Mouse (Mus musculus): ENCODE data around the gene Evc. TPM values are rescaled to one million over a fixed set of nuclear protein-coding genes. Genes with fewer than 3 reads are reported as not detected.

The Evc gene
- total RNA-seq, 2 experiments from 2014 or later, result 3.8 to 5.8 TPM

DNA sequence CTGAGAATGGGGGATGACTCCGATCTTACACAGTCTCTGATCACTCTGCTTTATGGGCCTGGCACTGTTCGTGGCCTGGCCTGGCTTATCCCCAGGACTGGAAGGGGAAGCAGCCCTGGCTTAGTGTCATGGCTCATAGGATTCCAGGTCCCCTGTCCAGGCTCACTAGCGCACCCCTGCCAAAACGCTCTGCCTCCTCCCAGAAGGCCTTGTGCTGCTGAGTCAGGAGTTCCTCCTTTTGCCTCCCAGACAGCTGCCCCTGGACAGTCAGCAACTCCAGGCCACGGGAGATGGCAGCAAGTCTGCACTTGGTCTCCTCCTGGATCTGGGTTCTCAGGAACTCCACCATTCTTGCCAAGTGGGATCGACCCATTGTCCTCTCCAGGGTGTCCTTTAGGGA is 18.0 kb downstream of the Evc start:
- intact Hi-C loops (cut with DNase I), result no loop called here
- DNase-seq (ENCODE audit: low spot score), result no peak

DNA sequence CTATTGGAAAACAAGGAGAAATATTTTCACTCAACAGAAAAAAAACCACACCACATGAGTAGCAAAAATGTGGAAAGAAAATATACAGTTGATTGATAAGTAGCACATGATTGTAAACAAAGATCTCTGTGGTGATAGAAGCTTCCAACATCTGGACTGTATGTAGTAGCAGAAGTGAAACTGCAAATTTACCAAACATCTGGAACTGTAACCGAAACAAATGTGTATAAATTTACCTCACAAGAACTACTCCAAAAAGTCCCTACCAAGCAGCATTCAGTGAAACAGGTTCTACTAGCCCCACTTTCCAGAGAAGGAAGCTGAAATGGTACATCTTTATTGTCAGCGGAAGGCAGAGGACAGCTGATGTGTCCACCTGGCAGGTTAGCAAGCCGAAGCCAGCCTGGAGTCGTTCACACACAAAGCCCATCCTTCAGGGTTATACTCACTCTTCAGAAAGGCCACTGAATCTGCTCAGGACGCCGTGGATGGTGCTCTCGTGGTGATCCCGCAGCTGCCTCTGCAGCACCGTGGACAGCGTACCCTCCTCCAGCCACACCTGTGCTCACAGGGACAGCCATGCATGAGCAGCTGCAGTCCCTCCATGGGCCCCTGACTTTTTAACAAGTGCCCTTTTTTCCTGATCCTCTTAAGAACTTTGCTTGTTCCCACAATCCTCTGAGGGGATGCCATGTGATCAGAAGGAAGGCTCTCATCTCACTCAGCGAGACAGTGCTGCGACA is 23.5 kb downstream of the Evc start:
- intact Hi-C loops (cut with DNase I), result no loop called here
- no peak for DNase-seq (ENCODE audit: low spot score)

DNA sequence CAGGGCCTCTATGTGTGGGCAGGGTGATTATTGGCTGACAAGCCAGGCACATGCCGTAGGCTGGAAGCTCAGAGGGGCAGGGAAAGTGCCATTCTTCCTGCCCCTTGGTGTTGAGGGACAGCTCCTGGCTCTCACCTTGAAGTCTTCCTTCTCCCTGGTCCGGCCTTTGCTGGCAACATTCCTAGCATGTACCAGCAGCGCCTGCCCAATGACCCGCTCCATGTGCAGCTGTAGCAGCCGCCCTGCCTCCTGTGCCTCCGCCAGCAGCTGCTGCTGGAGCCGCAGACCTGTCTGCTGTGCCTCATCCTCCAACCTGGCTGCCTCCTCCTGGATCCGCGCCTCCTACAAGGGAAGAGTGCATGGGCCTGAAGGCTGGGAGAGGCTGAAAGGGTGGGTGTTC is 26.7 kb downstream of the Evc start:
- DNase-seq (ENCODE audit: low spot score), result no peak
- intact Hi-C loops (cut with DNase I), result no loop called here

DNA sequence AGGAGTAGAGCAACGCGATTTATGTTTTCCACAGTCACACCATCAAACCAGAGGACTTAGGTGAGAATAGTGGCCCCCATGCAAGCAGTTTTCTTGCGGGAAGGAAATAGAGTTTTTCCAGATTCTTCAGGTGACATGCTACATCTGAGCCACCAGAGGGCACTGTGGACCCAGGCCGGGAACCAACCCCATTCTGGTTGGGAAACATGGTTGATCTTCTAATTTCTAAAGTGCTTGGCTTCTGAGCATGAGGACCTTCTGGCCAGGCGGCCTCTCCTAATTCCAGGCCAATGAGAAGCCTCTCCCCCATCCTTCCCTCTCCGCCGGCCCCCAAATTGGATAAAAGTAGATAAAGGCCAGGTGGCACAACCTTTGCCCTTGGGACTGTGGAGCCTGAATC is 38.3 kb downstream of the Evc start:
- DNase-seq (ENCODE audit: low spot score), result no peak
- intact Hi-C loops (cut with DNase I), result loop anchor here (1.0 to 10.0 kb wide), 4 partner anchors 56 to 796 kb away; partner anchors contain the start of gene Stk32b

DNA sequence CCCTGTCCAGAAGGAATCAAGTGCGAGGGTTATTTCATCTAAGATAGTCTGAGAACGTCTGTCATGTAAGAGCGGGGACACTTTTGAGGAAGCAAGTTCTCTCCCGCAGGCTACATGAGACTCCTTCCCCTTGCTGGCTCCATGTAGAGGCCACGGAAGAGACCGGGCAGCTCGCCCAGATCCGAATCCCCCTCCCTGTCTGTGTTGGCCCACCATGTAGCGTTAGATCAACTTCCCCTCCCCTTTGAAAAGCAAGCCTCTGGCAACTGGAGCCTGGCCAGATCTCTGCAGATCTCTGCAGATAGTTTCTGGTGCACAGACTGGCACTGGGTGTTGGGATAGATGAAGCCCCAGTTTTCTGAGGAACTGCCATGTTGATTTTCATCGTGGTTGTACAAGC is 40.0 kb downstream of the Evc start:
- intact Hi-C loops (cut with DNase I), result loop anchor here (10.0 kb wide), 1 partner anchor 798 kb away; no protein-coding TSS in a partner anchor
- DNase-seq (ENCODE audit: low spot score), result no peak

DNA sequence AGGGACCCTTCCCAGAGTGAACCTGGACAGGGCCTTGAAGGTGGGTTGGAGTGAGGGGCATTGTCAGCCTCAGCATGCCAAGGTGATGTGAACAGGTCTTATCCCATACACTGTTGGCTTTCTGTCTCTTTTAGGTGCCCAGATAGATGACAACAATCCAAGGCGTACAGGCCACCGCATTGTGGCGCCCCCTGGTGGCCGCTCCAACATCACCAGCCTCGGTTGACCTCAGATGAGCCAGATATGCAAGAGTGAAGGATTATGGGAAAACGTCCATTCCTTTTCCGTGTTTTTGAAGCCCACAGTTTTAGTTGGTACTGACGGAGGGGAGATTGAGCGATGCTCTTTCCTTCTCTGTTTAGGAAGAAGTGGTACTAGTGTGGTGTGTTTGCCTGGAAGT is 45.7 kb downstream of the Evc start:
- DNase-seq (ENCODE audit: low spot score), result no peak
- intact Hi-C loops (cut with DNase I), result loop anchor here (10.0 kb wide), 1 partner anchor 804 kb away; no protein-coding TSS in a partner anchor

DNA sequence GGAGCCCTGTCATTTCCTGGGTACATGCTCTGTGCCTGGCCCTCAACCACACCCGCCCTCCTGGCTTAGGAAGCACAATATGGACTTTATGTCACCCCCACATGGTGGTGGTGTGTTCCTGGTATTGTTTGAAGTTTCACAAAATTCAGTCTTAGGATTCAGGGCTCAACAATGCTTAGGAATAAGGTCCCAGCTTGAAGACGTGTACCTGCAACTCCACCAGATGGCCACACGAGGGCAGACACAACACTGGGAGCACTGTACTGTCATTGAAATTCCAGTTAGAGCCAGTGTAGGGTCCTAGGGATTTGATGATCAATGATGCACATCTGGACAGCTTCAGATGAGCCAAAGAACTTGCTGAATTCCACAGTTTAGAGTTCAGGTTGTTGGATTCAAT is 47.5 kb downstream of the Evc start:
- intact Hi-C loops (cut with DNase I), result loop anchor here (5.0 kb wide), 2 partner anchors 47 to 142 kb away; partner anchors contain the start of gene Crmp1
- DNase-seq (ENCODE audit: low spot score), result no peak

DNA sequence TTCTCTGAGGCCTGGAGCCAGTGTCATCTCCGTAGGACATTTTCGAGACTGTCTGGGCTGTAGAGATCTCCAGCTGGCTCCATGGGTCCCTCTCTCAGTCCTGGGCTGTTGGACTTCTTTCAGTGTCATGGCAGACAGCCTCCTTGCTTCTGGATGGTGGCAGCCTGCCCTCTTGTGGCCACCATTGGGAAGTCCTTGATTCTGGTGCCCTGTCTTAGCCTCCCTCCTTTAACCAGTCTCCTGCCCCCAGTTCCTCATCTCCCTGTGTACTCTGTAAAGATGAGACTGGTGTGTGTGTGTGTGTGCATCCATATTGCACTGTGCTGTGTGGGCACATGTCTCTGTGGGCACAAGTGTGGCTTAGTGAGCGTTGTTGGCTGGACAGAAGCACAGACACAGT is 48.3 kb downstream of the Evc start:
- no peak for DNase-seq (ENCODE audit: low spot score)
- intact Hi-C loops (cut with DNase I), result loop anchor here (5.0 kb wide), 2 partner anchors 46 to 141 kb away; partner anchors contain the start of gene Crmp1

DNA sequence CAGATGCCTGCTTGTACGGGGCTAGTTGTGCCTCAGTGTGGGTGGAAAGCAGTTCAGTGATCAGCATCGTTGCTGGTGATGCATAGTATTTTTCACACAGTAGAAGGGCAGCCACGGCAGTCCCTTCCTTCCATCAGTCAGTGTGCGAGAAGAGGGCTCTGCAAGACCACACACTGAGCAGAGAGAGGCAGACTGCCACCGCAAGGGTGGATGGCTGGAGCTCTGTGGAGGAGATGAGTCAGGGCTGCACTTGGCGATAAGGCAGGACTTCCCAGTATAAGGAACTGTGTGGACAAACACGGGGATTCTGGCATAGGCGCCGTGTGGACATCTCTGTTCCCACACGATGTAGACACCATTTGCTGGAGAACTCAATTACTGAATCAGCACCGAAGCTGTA is 55.7 kb downstream of the Evc start:
- intact Hi-C loops (cut with DNase I), result no loop called here
- DNase-seq (ENCODE audit: low spot score), result no peak

DNA sequence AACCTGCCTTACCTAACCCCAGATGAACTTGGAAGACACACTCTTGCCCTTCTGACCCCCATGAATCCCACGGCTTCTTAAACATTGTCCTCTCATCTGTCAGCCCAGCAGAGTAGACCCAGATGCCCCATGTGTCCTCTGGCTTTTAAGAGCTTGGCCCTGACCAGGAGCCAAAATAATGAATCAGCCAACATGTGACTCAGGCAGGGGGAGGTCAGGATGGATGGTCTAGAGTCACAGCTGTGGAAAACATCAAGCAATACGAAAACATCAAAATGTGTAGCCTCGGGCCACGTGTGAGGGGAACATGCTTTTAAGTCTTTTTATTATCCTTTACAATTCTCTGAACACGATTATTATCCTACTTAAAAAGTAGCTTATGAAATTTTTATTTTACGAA is 72.9 kb downstream of the Evc start:
- no peak for DNase-seq (ENCODE audit: low spot score)
- intact Hi-C loops (cut with DNase I), result no loop called here

DNA sequence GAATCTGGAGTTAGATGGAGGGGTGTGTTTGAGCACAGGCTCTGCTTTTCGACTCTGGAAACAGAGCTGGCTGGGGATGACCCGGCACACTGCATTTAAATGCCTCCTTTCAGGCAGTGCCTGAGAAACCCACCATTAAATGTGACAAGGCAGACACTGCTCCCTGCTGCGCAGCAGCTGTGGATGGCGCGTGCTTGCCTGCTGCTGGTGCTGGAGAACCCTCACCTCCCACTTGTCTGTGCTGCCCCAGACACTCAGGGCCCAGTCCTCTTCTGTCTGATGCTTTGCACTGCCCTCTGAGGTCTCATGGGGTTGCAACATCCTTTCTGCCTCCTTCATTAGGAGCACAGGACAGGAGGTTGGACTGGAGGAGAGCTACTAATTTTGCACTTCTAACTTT is 75.0 kb downstream of the Evc start:
- intact Hi-C loops (cut with DNase I), result no loop called here
- DNase-seq (ENCODE audit: low spot score), result no peak

DNA sequence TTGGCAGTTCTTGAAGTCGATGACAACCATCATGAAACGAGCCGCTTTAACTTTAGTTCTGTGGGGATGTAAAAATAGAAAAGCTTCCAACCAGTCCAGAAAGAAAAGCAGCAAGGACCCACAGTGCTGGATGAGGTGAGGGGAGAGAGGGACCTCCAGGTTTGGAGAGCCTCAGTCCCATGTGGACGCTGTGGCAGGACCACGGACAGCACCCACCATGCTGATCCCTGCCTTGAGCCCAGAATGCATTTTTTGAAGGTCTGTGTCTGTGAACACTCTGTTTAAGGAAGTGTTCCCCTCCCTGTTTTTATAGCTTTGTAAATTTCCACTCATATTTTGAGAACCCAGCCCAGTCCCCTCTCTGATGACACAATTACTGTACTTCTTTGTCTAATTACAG is 79.5 kb downstream of the Evc start:
- no peak for DNase-seq (ENCODE audit: low spot score)
- intact Hi-C loops (cut with DNase I), result no loop called here

DNA sequence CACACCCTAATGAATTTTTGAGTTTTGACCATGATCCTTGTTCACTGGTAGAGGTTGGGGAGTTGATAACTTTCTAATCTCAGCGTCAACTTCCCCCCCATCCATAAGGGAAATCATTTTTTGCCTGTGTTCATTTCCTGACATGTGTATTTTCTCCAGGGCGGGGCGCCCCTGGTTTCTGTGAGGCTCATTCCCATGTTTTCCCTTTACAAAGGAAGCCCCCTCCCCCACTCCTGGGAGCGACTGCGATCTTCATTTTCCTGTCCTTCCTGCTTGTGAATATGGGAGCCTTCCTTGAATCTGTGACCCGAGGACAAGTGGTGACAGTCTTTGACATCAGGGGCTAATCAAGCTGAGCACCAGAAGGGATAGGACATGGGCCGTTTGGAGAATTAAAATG is 79.9 kb downstream of the Evc start:
- DNase-seq (ENCODE audit: low spot score), result no peak
- intact Hi-C loops (cut with DNase I), result no loop called here

DNA sequence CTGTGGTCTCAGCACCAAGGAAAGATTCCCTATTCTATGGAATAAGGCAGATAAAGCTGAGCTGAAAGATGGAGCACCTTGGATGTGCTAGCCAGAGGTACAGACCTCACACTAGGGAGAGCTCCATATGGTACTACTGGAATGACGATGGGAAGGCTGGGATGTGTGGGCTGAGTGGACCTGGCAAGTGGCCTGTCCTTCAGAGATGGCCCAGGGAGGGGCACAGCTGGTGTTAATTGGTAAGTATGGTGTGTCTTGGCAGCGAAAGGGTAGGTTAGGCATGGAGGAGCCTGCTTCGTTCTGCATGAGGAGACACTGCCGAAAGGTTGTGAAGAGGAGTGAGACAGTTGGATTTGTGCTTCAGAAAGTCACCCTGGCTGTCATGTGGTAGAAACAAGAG is 82.2 kb downstream of the Evc start:
- intact Hi-C loops (cut with DNase I), result no loop called here
- DNase-seq (ENCODE audit: low spot score), result no peak

DNA sequence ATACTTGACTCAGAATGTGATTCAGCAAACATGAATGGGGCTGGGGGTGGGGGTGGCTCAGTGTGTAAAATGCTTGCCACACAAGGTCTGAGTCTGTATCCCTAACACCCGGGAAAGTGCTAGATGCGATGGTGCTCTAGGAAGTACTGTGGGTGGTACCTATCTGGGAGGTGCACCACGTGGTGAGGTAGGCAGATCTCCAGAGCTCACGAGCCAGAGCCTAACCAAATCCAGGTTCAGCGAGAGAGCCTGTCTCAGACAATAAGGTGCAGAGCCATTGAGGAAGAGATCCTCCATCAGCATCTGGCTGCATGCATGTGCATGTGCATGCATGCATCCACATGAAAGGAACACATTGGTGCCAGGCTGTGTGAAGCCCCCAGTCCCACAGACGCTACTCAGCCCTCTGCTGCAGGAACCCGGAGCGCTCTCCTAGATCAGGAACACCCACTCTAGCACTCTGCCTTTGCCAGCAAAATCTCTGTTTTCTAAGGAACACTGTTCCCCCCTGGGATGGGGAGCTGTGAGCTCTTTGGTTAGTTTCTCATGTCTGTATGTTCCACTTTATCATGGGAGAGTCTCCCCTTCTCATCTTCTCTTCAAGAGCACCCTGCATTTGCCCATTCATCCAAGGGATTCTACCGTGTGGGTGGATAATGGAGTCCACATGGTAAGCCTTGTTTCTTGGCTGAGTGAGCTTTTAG is 84.4 kb downstream of the Evc start:
- no peak for DNase-seq (ENCODE audit: low spot score)
- intact Hi-C loops (cut with DNase I), result no loop called here

DNA sequence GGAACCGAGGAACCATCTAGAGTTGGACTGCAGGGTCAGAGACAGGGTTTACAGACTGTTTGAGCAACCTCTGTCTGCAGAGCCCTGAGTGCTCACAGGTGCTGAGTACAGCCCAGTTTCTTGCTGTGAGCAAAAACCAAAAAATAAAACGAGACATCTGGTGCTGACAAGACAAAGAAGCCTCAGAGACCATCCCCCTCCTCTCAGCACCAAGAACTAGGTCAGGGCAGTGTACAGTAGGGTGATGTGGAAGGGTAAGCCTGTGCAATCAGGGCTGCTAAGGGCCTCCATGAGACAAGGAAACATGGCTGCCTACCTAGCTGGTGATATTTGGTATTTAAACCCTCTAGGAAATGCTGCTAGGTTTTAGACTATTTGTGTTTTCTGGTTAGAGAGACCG is 85.1 kb downstream of the Evc start:
- intact Hi-C loops (cut with DNase I), result no loop called here

DNA sequence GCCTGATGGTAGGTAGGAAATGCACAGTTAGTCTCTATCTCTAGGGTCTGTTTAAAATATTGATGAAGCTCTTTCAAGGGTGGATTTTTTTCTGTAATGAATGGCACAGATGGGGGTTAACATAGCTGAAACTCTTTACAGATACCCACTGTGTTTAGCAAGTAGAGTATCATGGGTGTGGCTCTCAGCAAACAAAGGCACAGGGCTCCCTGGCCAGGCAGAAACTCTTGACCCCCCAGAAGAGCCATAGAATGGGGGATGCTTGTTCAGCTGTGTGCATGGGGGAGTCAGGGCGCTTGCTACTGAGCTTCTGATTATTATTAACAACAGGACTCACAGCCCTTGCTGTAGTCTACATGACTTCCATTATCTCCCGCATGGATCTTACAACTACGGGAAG is 87.8 kb downstream of the Evc start:
- no peak for DNase-seq (ENCODE audit: low spot score)
- intact Hi-C loops (cut with DNase I), result no loop called here

More for the DNA sequence above, 85.1 kb downstream of the Evc start:
- no peak for DNase-seq (ENCODE audit: low spot score)

DNA sequence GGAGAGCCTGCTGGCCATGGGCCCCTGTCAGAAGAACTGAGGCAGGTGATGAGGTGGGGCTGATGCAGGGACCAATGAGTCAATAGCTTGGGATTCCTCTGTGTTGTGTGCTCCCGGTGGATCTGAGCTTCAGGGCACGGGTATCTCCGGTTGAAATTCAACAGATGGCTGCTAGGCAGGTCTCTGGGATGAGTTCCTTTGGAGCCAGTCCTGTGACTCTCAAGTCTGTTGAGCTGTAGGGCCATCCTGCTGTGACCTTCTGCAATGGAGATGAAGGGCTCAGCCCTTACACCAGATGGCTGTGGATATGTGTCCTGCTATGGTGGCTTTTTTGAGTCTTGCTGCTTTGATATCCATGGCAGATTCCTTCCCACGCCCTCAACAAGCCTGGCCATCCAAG is 89.2 kb downstream of the Evc start:
- intact Hi-C loops (cut with DNase I), result no loop called here
- no peak for DNase-seq (ENCODE audit: low spot score)

DNA sequence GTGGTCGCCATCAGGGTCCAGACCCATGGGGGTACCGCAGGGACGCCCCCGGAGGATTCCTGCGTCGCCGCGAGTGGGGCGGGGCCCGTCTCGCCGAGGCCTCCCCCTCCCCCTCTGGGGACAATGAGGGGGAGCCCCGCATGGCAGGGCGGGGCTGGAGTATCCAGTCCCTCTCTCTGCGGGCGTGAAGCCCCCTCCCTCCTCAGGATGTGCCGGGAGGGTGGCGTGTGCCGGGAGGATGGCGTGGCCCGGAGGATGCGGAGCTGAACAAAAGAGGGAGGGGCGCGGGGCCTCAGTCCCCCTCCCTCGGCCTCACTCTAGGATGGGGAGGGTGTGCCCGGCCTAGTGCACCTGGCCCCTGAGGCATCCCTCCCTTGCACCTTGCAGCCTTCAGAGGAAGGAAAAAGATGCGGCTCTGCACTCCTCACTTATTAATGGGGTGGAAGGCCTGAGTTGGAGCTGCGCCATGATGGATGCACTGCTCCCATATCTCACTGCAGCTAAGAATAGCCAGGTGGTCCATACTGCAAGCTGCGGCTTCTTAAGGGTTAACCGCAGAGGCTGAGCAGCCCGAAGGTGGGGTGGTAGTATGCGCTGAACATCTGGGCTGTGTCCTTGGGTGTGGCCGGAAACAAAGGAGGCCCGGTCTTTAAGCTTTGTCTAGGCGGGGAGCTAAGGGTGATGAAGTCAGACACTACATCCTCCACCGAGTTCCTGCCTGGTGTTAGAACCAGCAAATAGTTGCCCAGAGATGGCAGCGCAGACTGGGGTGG is 90.4 kb downstream of the Evc start:
- intact Hi-C loops (cut with DNase I), result no loop called here
- no peak for DNase-seq (ENCODE audit: low spot score)

DNA sequence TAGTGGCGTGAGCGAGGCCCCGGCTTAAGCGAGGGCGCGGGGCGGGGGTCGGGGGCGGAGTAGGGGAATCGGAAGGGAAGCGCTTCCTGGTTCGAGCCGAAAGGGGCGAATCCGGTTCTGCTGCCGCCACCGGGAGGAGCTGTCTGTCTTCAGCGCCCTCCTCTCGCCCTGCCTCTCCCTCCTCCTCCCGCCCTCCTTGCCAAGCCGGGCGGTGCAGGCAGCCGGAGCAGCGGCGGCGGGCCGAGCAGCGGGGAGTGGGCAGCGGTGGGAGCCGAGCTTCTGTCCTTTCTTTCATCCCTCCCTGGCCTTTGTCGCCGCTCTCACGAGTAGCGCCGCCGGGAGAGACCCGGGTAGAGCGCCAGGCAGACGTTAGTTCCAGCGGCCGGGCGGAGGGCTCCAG is 91.0 kb downstream of the Evc start:
- no peak for DNase-seq (ENCODE audit: low spot score)
- intact Hi-C loops (cut with DNase I), result no loop called here
